In the genomic region with DNA sequence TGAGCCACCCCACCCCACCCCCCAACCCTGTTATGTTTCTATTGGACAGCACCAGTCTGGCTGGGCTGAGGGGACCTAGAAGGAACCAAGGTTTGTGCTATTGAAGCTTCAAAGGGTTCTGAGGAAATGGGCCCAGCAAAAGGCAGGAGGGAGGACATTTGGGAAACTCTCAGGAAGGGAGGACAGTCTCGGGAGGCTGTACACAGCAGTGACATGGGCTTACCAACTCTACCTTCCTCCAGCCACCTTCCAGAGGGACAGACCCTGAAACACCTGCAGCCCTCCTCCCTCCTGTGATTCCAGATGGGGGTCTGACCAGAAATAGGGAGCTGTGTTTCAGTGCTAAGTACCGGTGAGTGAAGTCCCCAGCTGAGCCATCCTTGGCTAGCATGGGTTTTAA, we compare ENCODE assay signal across 25 mouse cellular contexts. TPM values are rescaled to one million over a fixed set of nuclear protein-coding genes. Genes with fewer than 3 reads are reported as not detected.
DNase-seq lines count a peak whose midpoint lies in the region; ATAC-seq lines count a peak whose summit lies in the region.
"Had no signal": no experiment of that assay in that cellular context is flagged by ENCODE, and none has a peak within 500 bp of the region (broad histone marks: within the 10 kb centered on the region; RNA-seq: fewer than 3 reads in every experiment).

No protein-coding gene starts in this region.

- 0 out of 2 replicates have a peak, but pooled peaks cover 7% of the 10 kb centered on the region for H3K27me3 ChIP-seq in heart, embryonic 12.5 days (replicated peaks)
- no peaks in the 10 kb centered on the region; the same call in 1 of the 2 replicates for H3K27me3 ChIP-seq in limb, embryonic 12.5 days
- H3K27me3 ChIP-seq in limb, embryonic 10.5 days (ENCODE audit: low read depth, poor library complexity, severe bottlenecking): peaks cover 21% of the 10 kb centered on the region
- H3K27me3 ChIP-seq in embryonic facial prominence, embryonic 10.5 days (replicated peaks; ENCODE audit: low read depth, poor library complexity, severe bottlenecking): no peaks in the 10 kb centered on the region; the same call in 1 of the 2 replicates
- H3K27me3 ChIP-seq in embryonic facial prominence, embryonic 15.5 days: peaks cover 3% of the 10 kb centered on the region; the same call in 1 of the 2 replicates
- H3K27me3 ChIP-seq: Patski had no signal

- no peak overlapping the region for H3K4me2 ChIP-seq in heart, embryonic 12.5 days
- H3K4me2 ChIP-seq in limb, embryonic 12.5 days: no peak overlapping the region
- no peak overlapping the region for H3K4me2 ChIP-seq in embryonic facial prominence, embryonic 15.5 days (replicated peaks)
- H3K4me2 ChIP-seq: forebrain, embryonic 12.5 days had no signal

- ATAC-seq in heart, embryonic 12.5 days (ENCODE audit: insufficient number of reproducible peaks, low FRiP score): no peak
- no peak for ATAC-seq in limb, embryonic 12.5 days (ENCODE audit: insufficient number of reproducible peaks, insufficient read depth, low FRiP score, low TSS enrichment, low read depth)
- no peak for ATAC-seq in embryonic facial prominence, embryonic 15.5 days (ENCODE audit: insufficient number of reproducible peaks, low FRiP score, low TSS enrichment, low read depth)
- ATAC-seq in monocyte, adult 5-6 weeks (replicated peaks; ENCODE audit: insufficient number of reproducible peaks, low FRiP score, low TSS enrichment, poor library complexity, severe bottlenecking): no peak
- ATAC-seq: activated CD4-positive, CD25-positive, alpha-beta regulatory T cell, adult 4 months; CD4-positive, CD25-positive, alpha-beta regulatory T cell, adult 4 months; forebrain, embryonic 14.5 days; forebrain, embryonic 16.5 days; Patski had no signal

- no peak overlapping the region for H3K9ac ChIP-seq in heart, embryonic 12.5 days
- no peak overlapping the region; the same call in 1 of the 2 replicates for H3K9ac ChIP-seq in limb, embryonic 12.5 days (replicated peaks)
- no peak overlapping the region for H3K9ac ChIP-seq in embryonic facial prominence, embryonic 15.5 days
- H3K9ac ChIP-seq: forebrain, embryonic 12.5 days had no signal

- no peak overlapping the region for H3K4me3 ChIP-seq in heart, embryonic 12.5 days
- no peak overlapping the region for H3K4me3 ChIP-seq in limb, embryonic 12.5 days (replicated peaks)
- no peak overlapping the region for H3K4me3 ChIP-seq in limb, embryonic 10.5 days
- H3K4me3 ChIP-seq in embryonic facial prominence, embryonic 10.5 days: no peak overlapping the region
- H3K4me3 ChIP-seq in embryonic facial prominence, embryonic 15.5 days (replicated peaks): no peak overlapping the region
- H3K4me3 ChIP-seq: erythroblast, embryonic 14.5 days; forebrain, embryonic 10.5 days; forebrain, embryonic 12.5 days had no signal

- no peaks in the 10 kb centered on the region for H3K36me3 ChIP-seq in heart, embryonic 12.5 days
- H3K36me3 ChIP-seq in limb, embryonic 12.5 days: no peaks in the 10 kb centered on the region
- H3K36me3 ChIP-seq in limb, embryonic 10.5 days: no peaks in the 10 kb centered on the region
- no peaks in the 10 kb centered on the region for H3K36me3 ChIP-seq in embryonic facial prominence, embryonic 10.5 days (replicated peaks)
- H3K36me3 ChIP-seq in embryonic facial prominence, embryonic 15.5 days: no peaks in the 10 kb centered on the region
- H3K36me3 ChIP-seq: forebrain, embryonic 10.5 days; forebrain, embryonic 12.5 days; G1E had no signal

- peak; percentile 55 for DNase-seq in heart, adult 11 months
- no peak for DNase-seq in limb, embryonic 10.5 days (ENCODE audit: low spot score)
- no peak for DNase-seq in embryonic facial prominence, embryonic 10.5 days (ENCODE audit: low spot score)
- DNase-seq: adrenal gland, adult 8-10 months; adrenal gland, postnatal 14 days; adrenal gland, postnatal 36 days; B cell, adult 2 months; cerebellum, adult 11-12 months; cerebellum, adult 2 months; cerebellum, adult 9-10 months; cerebellum, postnatal 10 days; cerebellum, postnatal 25 days had no signal

- peaks cover 28% of the 10 kb centered on the region for H3K4me1 ChIP-seq in heart, embryonic 12.5 days (replicated peaks)
- H3K4me1 ChIP-seq in limb, embryonic 12.5 days (replicated peaks): peaks cover 65% of the 10 kb centered on the region
- peaks cover 73% of the 10 kb centered on the region for H3K4me1 ChIP-seq in limb, embryonic 10.5 days
- H3K4me1 ChIP-seq in embryonic facial prominence, embryonic 10.5 days: peaks cover 79% of the 10 kb centered on the region
- H3K4me1 ChIP-seq in embryonic facial prominence, embryonic 15.5 days: peaks cover 60% of the 10 kb centered on the region

- WGBS in heart, embryonic 12.5 days: 76% methylated on average over 2 of the region's 2 CpGs
- 78% methylated on average over 2 of the region's 2 CpGs for WGBS in limb, embryonic 12.5 days
- WGBS in limb, embryonic 10.5 days: 61% methylated on average over 2 of the region's 2 CpGs
- WGBS in embryonic facial prominence, embryonic 10.5 days: 81% methylated on average over 2 of the region's 2 CpGs
- WGBS in embryonic facial prominence, embryonic 15.5 days: 84% methylated on average over 2 of the region's 2 CpGs

- no peaks in the 10 kb centered on the region for H3K9me3 ChIP-seq in heart, embryonic 12.5 days (replicated peaks)
- H3K9me3 ChIP-seq in limb, embryonic 12.5 days: no peaks in the 10 kb centered on the region
- H3K9me3 ChIP-seq in limb, embryonic 10.5 days (replicated peaks): no peaks in the 10 kb centered on the region
- H3K9me3 ChIP-seq in embryonic facial prominence, embryonic 10.5 days: no peaks in the 10 kb centered on the region
- H3K9me3 ChIP-seq in embryonic facial prominence, embryonic 15.5 days (replicated peaks): no peaks in the 10 kb centered on the region
- H3K9me3 ChIP-seq: forebrain, embryonic 10.5 days; forebrain, embryonic 12.5 days; G1E had no signal

- H3K27ac ChIP-seq in heart, embryonic 12.5 days (ENCODE audit: poor library complexity, severe bottlenecking): no peak overlapping the region
- H3K27ac ChIP-seq in limb, embryonic 12.5 days: 0 out of 2 replicates have a peak overlapping the region, but pooled peaks have one; percentile 25
- H3K27ac ChIP-seq in limb, embryonic 10.5 days: no peak overlapping the region
- H3K27ac ChIP-seq in embryonic facial prominence, embryonic 10.5 days (replicated peaks): peak overlapping the region; percentile 57; the same call in 1 of the 2 replicates
- H3K27ac ChIP-seq in embryonic facial prominence, embryonic 15.5 days (replicated peaks): 0 out of 2 replicates have a peak overlapping the region, but pooled peaks have one; percentile 11
- H3K27ac ChIP-seq: forebrain, embryonic 10.5 days; forebrain, embryonic 12.5 days had no signal

RNA-seq across cellular contexts. Expression of a gene that starts 19.6 kb away (rescaled TPM):
- 500 and 521 TPM in 2 replicates for polyA plus RNA-seq in heart, embryonic 12.5 days (2016; fragmentation: Nextera tagmentation; extraction: Ambion mirVana)
- 23.5 and 25.3 TPM in 2 replicates for polyA plus RNA-seq in limb, embryonic 12.5 days (2016; fragmentation: Nextera tagmentation; extraction: Ambion mirVana)
- 6.2 and 7.8 TPM in 2 replicates for polyA plus RNA-seq in limb, embryonic 10.5 days (2016; fragmentation: Nextera tagmentation; extraction: Ambion mirVana)
- polyA plus RNA-seq in embryonic facial prominence, embryonic 10.5 days (2016; fragmentation: Nextera tagmentation; extraction: Ambion mirVana): 10.4 and 15.6 TPM in 2 replicates
- 112 and 140 TPM in 2 replicates for polyA plus RNA-seq in embryonic facial prominence, embryonic 15.5 days (2015; fragmentation: Nextera tagmentation; extraction: Ambion mirVana)
- total RNA-seq in monocyte, adult 5-6 weeks (2017): not detected in 3 replicates
- polyA plus RNA-seq: activated CD4-positive, CD25-positive, alpha-beta regulatory T cell, adult 4 months; CD4-positive, CD25-positive, alpha-beta regulatory T cell, adult 4 months had no signal

RNA-seq across cellular contexts. Expression of a gene that starts 22.7 kb away (rescaled TPM):
- polyA plus RNA-seq in heart, embryonic 12.5 days (2016; fragmentation: Nextera tagmentation; extraction: Ambion mirVana): 113 TPM in 2 replicates
- polyA plus RNA-seq in limb, embryonic 12.5 days (2016; fragmentation: Nextera tagmentation; extraction: Ambion mirVana): 111 TPM in 2 replicates
- polyA plus RNA-seq in limb, embryonic 10.5 days (2016; fragmentation: Nextera tagmentation; extraction: Ambion mirVana): 117 and 132 TPM in 2 replicates
- 144 and 150 TPM in 2 replicates for polyA plus RNA-seq in embryonic facial prominence, embryonic 10.5 days (2016; fragmentation: Nextera tagmentation; extraction: Ambion mirVana)
- polyA plus RNA-seq in embryonic facial prominence, embryonic 15.5 days (2015; fragmentation: Nextera tagmentation; extraction: Ambion mirVana): 113 and 115 TPM in 2 replicates
- total RNA-seq in monocyte, adult 5-6 weeks (2017): 24.0 to 37.3 TPM (median 32.1 TPM) in 3 replicates

RNA-seq across cellular contexts. Expression of a gene that starts 34.6 kb away (rescaled TPM):
- 61.5 and 67.4 TPM in 2 replicates for polyA plus RNA-seq in heart, embryonic 12.5 days (2016; fragmentation: Nextera tagmentation; extraction: Ambion mirVana)
- polyA plus RNA-seq in limb, embryonic 12.5 days (2016; fragmentation: Nextera tagmentation; extraction: Ambion mirVana): 30.4 and 30.7 TPM in 2 replicates
- 45.7 and 49.6 TPM in 2 replicates for polyA plus RNA-seq in limb, embryonic 10.5 days (2016; fragmentation: Nextera tagmentation; extraction: Ambion mirVana)
- polyA plus RNA-seq in embryonic facial prominence, embryonic 10.5 days (2016; fragmentation: Nextera tagmentation; extraction: Ambion mirVana): 30.2 and 30.6 TPM in 2 replicates
- polyA plus RNA-seq in embryonic facial prominence, embryonic 15.5 days (2015; fragmentation: Nextera tagmentation; extraction: Ambion mirVana): 16.5 and 18.6 TPM in 2 replicates
- 0.49 TPM in 1 of 3 replicates, not detected in the others for total RNA-seq in monocyte, adult 5-6 weeks (2017)
- polyA plus RNA-seq: activated CD4-positive, CD25-positive, alpha-beta regulatory T cell, adult 4 months had no signal

Comparison
In these comparisons a context has a peak if more than half of its experiments do, and no peak if none do; other contexts are left out.
1. H3K27ac ChIP-seq: peak in limb, embryonic 12.5 days (single experiment), embryonic facial prominence, embryonic 10.5 days (single experiment) and embryonic facial prominence, embryonic 15.5 days (single experiment); none in heart, embryonic 12.5 days (single experiment) and limb, embryonic 10.5 days (single experiment).